13 mouse cellular contexts compared by ENCODE assay signal in genomic region chr16:33985372-33985771, GRCm38 (mm10).
"Had no signal": no experiment of that assay in that cellular context is flagged by ENCODE, and none has a peak within 500 bp of the region (broad histone marks: within the 10 kb centered on the region; RNA-seq: fewer than 3 reads in every experiment).

No protein-coding gene starts in this region.

- ATAC-seq: liver, postnatal 0 days; lung, postnatal 0 days; midbrain, embryonic 13.5 days; midbrain, embryonic 15.5 days had no signal

- DNase-seq: liver, postnatal 0 days; lung, adult 2 months; lung, postnatal 14 days; lung, postnatal 36 days; right cerebral cortex, postnatal 25 days; right cerebral cortex, postnatal 4 days; spleen, adult 18-20 months; thymus, adult 18-20 months; thymus, postnatal 14 days; thymus, postnatal 36 days had no signal
